Mouse (Mus musculus) ES-E14 (cell line): Measurements from ENCODE around the gene Cryzl1. TPM values are rescaled to one million over a fixed set of nuclear protein-coding genes. Genes with fewer than 3 reads are reported as not detected.

Experiments used
- DNase-seq: peaks from one replicate; pipeline ENCODE4 v3.0.0-alpha.2; 2013; ENCODE audit warnings: low read depth, low spot score
- H3K27ac ChIP-seq: 2 replicates; pipeline ENCODE4 v1.5.1; 2012; ENCODE audit warnings: low read depth, mild to moderate bottlenecking, low read length, moderate library complexity, mixed read lengths; ENCODE audit not compliant: poor library complexity, insufficient read depth, severe bottlenecking
- H3K36me3 ChIP-seq: 2 replicates; pipeline ENCODE4 v1.6.1; 2012; ENCODE audit warnings: mild to moderate bottlenecking, low read length, moderate library complexity, mixed read lengths; ENCODE audit not compliant: control insufficient read depth, poor library complexity, insufficient read depth, severe bottlenecking
- H3K4me1 ChIP-seq, 2 experiments: fragments of 150-350 bp in 1 of 2; sonication (generic) in 1 of 2; 2 replicates each; pipeline ENCODE4 v1.6.1; 2012; ENCODE audit warnings: low read length in 2 of 2, mild to moderate bottlenecking in 1 of 2, mixed read lengths in 1 of 2; ENCODE audit not compliant: control insufficient read depth in 2 of 2, insufficient read depth in 2 of 2, poor library complexity in 1 of 2
- H3K4me3 ChIP-seq, 2 experiments: fragments of 150-350 bp in 1 of 2; sonication (generic) in 1 of 2; 2 replicates each; pipeline ENCODE4 v1.5.1; 2012; ENCODE audit warnings: low read length in 2 of 2, low read depth in 1 of 2, mild to moderate bottlenecking in 1 of 2, mixed read lengths in 1 of 2; ENCODE audit not compliant: insufficient read depth in 1 of 2, poor library complexity in 1 of 2, severe bottlenecking in 1 of 2
- H3K9ac ChIP-seq: 2 replicates; pipeline ENCODE4 v1.6.1; 2012; ENCODE audit warnings: low read depth, mild to moderate bottlenecking, low read length, mixed read lengths; ENCODE audit not compliant: poor library complexity, insufficient read depth, severe bottlenecking
- H3K9me3 ChIP-seq: fragments of 150-350 bp; sonication (generic); 2 replicates; pipeline ENCODE4 v1.6.1; 2012; ENCODE audit warnings: low read depth, mild to moderate bottlenecking, low read length; ENCODE audit not compliant: control insufficient read depth, insufficient read depth
- CHD2 ChIP-seq: IDR thresholded peaks from 2 replicates; pipeline ENCODE4 v1.6.1; 2014; ENCODE audit warnings: mild to moderate bottlenecking, low read depth, low read length, inconsistent platforms
- HCFC1 ChIP-seq: IDR thresholded peaks from 2 replicates; pipeline ENCODE4 v1.6.1; 2012; ENCODE audit warnings: low read length, inconsistent platforms, borderline replicate concordance; ENCODE audit not compliant: insufficient read depth
- MAFK ChIP-seq: IDR thresholded peaks from 2 replicates; pipeline ENCODE4 v1.6.1; 2014; ENCODE audit warnings: mild to moderate bottlenecking, low read depth, low read length, inconsistent platforms; ENCODE audit not compliant: insufficient read depth
- ZC3H11A ChIP-seq: IDR thresholded peaks from 2 replicates; pipeline ENCODE4 v1.6.1; 2012; ENCODE audit warnings: low read depth, mild to moderate bottlenecking, inconsistent platforms, low read length, borderline replicate concordance
- ZNF384 ChIP-seq: IDR thresholded peaks from 2 replicates; pipeline ENCODE4 v1.6.1; 2012; ENCODE audit warnings: low read depth, low read length, inconsistent platforms
- in situ Hi-C, 2 experiments: fragments of 600-800 bp; cut with MboI; formaldehyde crosslinking; loops; one replicate each; pipeline ENCODE4 v1.15.1; 2025; ENCODE audit warnings: low sequenced_read_pairs in 2 of 2, inconsistent platforms in 1 of 2; ENCODE audit not compliant: unreplicated experiment in 2 of 2
- total RNA-seq: library from RNA; depleted of rRNA; stranded (reverse); fragments of 300-350 nt; gene quantifications from 2 replicates; pipeline ENCODE4 v1.2.3, GENCODE M21; 2012

The Cryzl1 gene
- total RNA-seq, 1 experiment: 19.0 TPM

DNA sequence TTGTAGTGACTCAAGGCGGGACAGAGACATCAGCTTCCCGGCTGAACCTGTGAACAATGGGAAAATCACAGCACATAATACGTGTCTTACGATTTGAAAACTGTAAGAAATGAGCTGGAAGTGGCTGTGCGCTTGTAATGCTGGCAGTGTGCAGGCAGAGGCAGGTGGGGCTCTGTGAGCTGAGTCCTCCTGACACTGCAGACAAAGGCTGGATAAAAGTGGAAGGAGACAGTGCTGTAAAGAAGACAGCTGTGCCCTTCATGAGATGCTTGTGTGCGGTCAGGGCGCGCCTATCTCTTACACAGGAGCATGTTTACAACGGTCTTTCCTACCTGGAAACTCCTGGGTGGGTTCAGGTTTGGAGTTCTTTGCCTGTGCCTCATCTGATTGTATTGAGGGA is 32.4 kb upstream of the Cryzl1 start:
- TF ChIP-seq HCFC1: no peak
- TF ChIP-seq ZNF384: no peak
- TF ChIP-seq ZC3H11A: no peak
- H3K4me1 ChIP-seq: peaks cover 4 to 14% of the 10 kb centered on the region in 2 experiments
- no peak for DNase-seq
- no peak overlapping the region for H3K9ac ChIP-seq
- no peaks in the 10 kb centered on the region for H3K9me3 ChIP-seq
- H3K4me3 ChIP-seq: no peak overlapping the region
- no peak overlapping the region for H3K27ac ChIP-seq
- H3K36me3 ChIP-seq: no peaks in the 10 kb centered on the region
- in situ Hi-C loops: no loop called here

- Histone ChIP-seq H3K4me1 (peaks cover 0 to 2% of the 10 kb centered on the region in 2 experiments; a peak in 2 of 4 replicates), H3K4me3 (no peak overlapping the region), H3K27ac (no peak overlapping the region), H3K9me3 (no peaks in the 10 kb centered on the region), H3K36me3 (no peaks in the 10 kb centered on the region; the same call in 1 of the 2 replicates), H3K9ac (no peak overlapping the region)
- DNase-seq: no peak
- no peak for TF ChIP-seq ZNF384
- TF ChIP-seq HCFC1: no peak
- no peak for TF ChIP-seq ZC3H11A
- in situ Hi-C loops: no loop called here
Observed at GRCm38 (mm10) chr16:91754957-91755356, 26.2 kb upstream of the Cryzl1 start.

- Histone ChIP-seq H3K4me1 (peaks cover 0 to 2% of the 10 kb centered on the region in 2 experiments; a peak in 2 of 4 replicates), H3K36me3 (no peaks in the 10 kb centered on the region; the same call in 1 of the 2 replicates), H3K9ac (no peak overlapping the region), H3K9me3 (no peaks in the 10 kb centered on the region), H3K27ac (no peak overlapping the region), H3K4me3 (no peak overlapping the region)
- no peak for DNase-seq
- no peak for TF ChIP-seq HCFC1
- TF ChIP-seq ZNF384: no peak
- TF ChIP-seq MAFK: no peak
- TF ChIP-seq ZC3H11A: no peak
- no peak for TF ChIP-seq CHD2
- in situ Hi-C loops: no loop called here
Observed at GRCm38 (mm10) chr16:91753611-91754010, 24.8 kb upstream of the Cryzl1 start.

DNA sequence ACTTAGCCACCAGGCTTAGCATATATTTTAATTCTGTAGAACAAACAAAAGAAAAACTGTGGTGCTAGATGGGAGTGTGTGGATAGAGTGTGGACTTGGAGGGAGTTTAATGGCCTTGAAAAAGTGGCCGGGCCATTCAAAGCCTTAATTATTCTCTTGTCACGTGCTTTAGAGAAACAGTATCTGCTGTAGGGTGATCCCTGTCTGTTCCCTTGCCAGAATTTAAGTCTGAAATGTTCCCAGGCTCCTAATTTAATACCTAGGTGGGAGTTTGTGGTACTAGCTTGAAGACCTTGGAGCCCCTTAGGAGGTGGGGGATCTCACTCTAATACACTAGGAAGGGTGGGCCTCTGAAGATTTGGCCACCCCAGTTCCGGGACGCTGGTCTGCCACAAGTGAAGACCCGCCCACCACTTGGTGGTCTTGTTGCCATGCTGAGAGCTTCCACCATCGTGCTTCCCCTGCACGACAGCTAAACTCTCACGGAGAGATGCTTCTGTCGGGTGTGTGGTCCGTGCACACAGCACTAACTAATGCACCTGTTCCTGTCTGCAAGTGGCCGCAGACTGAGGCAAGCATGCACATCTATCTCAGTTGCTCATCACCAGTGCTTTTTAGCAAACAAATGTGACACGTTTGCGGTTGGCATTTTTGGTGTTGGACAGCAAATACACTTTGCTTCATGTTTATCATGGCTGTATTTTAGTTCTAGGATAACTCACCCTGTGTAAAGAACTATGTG is 23.0 kb upstream of the Cryzl1 start:
- Histone ChIP-seq H3K4me1 (peaks cover 0 to 2% of the 10 kb centered on the region in 2 experiments; a peak in 2 of 4 replicates), H3K9me3 (no peaks in the 10 kb centered on the region), H3K36me3 (no peaks in the 10 kb centered on the region; the same call in 1 of the 2 replicates), H3K27ac (no peak overlapping the region), H3K4me3 (no peak overlapping the region), H3K9ac (no peak overlapping the region)
- DNase-seq: no peak
- TF ChIP-seq CHD2: no peak
- no peak for TF ChIP-seq ZNF384
- no peak for TF ChIP-seq ZC3H11A
- TF ChIP-seq MAFK: no peak
- TF ChIP-seq HCFC1: no peak
- in situ Hi-C loops: no loop called here
